Mouse (Mus musculus): Measurements from ENCODE around the gene Rpl9. TPM values are rescaled to one million over a fixed set of nuclear protein-coding genes. Genes with fewer than 3 reads are reported as not detected.

The Rpl9 gene
- total RNA-seq, 2 experiments from 2014 or later, result 742 to 758 TPM

GRCm38 (mm10) chr5:65385704-65386103 is 5.5 kb downstream of the Rpl9 start:
- DNase-seq (ENCODE audit: low spot score in 2 of 2), result no peak

- no peak for DNase-seq (ENCODE audit: low spot score in 2 of 2)
These were observed 16.5 kb downstream of the Rpl9 start for GRCm38 (mm10) chr5:65374746-65375145.

GRCm38 (mm10) chr5:65371551-65371950 is 19.7 kb downstream of the Rpl9 start:
- no peak for DNase-seq (ENCODE audit: low spot score in 2 of 2)

- DNase-seq (ENCODE audit: low spot score in 2 of 2), result no peak
These were observed 23.4 kb downstream of the Rpl9 start for GRCm38 (mm10) chr5:65367837-65368236.

- no peak for DNase-seq (ENCODE audit: low spot score in 2 of 2)
These were observed 33.5 kb downstream of the Rpl9 start for GRCm38 (mm10) chr5:65357771-65358170.

GRCm38 (mm10) chr5:65356851-65357250 is 34.4 kb downstream of the Rpl9 start:
- no peak for DNase-seq (ENCODE audit: low spot score in 2 of 2)

- DNase-seq (ENCODE audit: low spot score in 2 of 2), result no peak
These were observed 36.3 kb downstream of the Rpl9 start for GRCm38 (mm10) chr5:65354985-65355384.

GRCm38 (mm10) chr5:65354097-65354496 is 37.1 kb downstream of the Rpl9 start:
- DNase-seq (ENCODE audit: low spot score in 2 of 2), result no peak

- no peak for DNase-seq (ENCODE audit: low spot score in 2 of 2)
These were observed 40.7 kb downstream of the Rpl9 start for GRCm38 (mm10) chr5:65350508-65350907.

GRCm38 (mm10) chr5:65348168-65348567 is 43.1 kb downstream of the Rpl9 start, which contains the start of gene Klb:
Klb (plus strand) TSS chr5:65348314.
- no peak for DNase-seq (ENCODE audit: low spot score in 2 of 2)

GRCm38 (mm10) chr5:65340167-65340566 is 51.1 kb downstream of the Rpl9 start:
- DNase-seq (ENCODE audit: low spot score in 2 of 2), result no peak

GRCm38 (mm10) chr5:65338394-65338793 is 52.9 kb downstream of the Rpl9 start:
- no peak for DNase-seq (ENCODE audit: low spot score in 2 of 2)

Other genes starting within 250 kb of the Rpl9 start
- gene Wdr19, start 191.7 kb downstream of the Rpl9 start, total RNA-seq (2021), result 10 to 100 TPM; 16.6 to 21.9 TPM
- 10 to 100 TPM; 28.0 to 30.8 TPM for gene Rfc1, start 55.8 kb downstream of the Rpl9 start, total RNA-seq (2021)
- under 1 TPM; 0.62 to 0.81 TPM for gene Klb, start 43.1 kb downstream of the Rpl9 start, total RNA-seq (2021)
- gene Lias, start 53 bp upstream of the Rpl9 start, total RNA-seq (2021), result 10 to 100 TPM; 26.7 to 27.5 TPM
- 10 to 100 TPM; 30.1 to 33.5 TPM for gene Ugdh, start 44.5 kb upstream of the Rpl9 start, total RNA-seq (2021)
- gene Gm43552, start 101.4 kb upstream of the Rpl9 start, total RNA-seq (2021), result not detected
- 100 to 1,000 TPM; 160 to 166 TPM for gene Smim14, start 145.7 kb upstream of the Rpl9 start, total RNA-seq (2021)
- 100 to 1,000 TPM; 120 to 128 TPM for gene Ube2k, start 145.8 kb upstream of the Rpl9 start, total RNA-seq (2021)